Mouse (Mus musculus): ENCODE results near the gene Hsdl2. TPM values are rescaled to one million over a fixed set of nuclear protein-coding genes. Genes with fewer than 3 reads are reported as not detected.
"Not testable (repeated sequence)": the region's sequence is repeated elsewhere in the genome, so short reads cannot be mapped to it uniquely, and the experiment has no call there.

Hsdl2 gene
- polyA plus RNA-seq, 1 experiment from 2014 or later: 29.3 TPM

DNA sequence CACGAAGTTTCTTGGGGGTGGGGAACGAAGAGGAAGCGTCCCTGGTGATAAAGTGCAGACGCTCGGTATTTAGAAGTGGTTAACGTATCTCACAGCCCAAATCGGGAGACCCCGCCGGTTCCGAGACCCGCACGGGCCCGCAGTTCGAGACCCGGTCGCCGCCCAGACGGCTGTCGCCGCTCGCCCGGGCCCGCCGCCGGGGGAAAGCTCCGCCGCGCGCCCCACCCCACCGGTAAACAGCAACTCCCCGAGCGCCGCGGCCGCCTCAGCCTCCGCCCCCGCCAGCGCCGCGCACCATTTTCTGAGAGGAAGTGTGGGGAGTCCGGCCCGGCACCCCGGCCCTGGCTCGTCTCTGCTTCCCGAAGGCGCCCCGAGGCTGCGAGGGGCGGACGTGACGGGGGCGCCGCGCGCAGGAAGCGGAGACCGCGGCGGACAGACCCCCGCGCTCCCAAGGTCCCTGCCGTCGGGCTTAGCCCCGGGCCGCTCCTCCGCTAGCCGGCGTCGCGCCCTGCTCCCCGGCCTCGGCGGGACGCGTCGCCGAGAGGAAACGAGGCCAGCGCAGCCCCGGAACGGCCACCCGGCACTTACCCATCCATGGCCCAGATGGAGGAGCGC lies 32.7 kb upstream of the Hsdl2 start:
- H3K36me3 ChIP-seq (ENCODE audit: insufficient read depth, low read length): no peaks in the 10 kb centered on the region
- H3K9me3 ChIP-seq (ENCODE audit: low read length): no peaks in the 10 kb centered on the region
- peak overlapping the region; percentile 68 for H3K4me2 ChIP-seq (replicated peaks; ENCODE audit: low read depth, low read length)
- WGBS: under 1% methylated on average over 73 of the region's 83 CpGs
- peak; percentile 84 for ATAC-seq (ENCODE audit: low FRiP score, low TSS enrichment)
- peak overlapping the region; percentile 93 for H3K27ac ChIP-seq (ENCODE audit: low read length)
- H3K27me3 ChIP-seq (ENCODE audit: insufficient read depth, low read length): no peaks in the 10 kb centered on the region
- H3K9ac ChIP-seq (replicated peaks; ENCODE audit: low read length): peak overlapping the region; percentile 98
- H3K4me3 ChIP-seq (ENCODE audit: low read length): peak overlapping the region; percentile 98
- H3K4me1 ChIP-seq (ENCODE audit: insufficient read depth, low read length): peaks cover 25% of the 10 kb centered on the region

DNA sequence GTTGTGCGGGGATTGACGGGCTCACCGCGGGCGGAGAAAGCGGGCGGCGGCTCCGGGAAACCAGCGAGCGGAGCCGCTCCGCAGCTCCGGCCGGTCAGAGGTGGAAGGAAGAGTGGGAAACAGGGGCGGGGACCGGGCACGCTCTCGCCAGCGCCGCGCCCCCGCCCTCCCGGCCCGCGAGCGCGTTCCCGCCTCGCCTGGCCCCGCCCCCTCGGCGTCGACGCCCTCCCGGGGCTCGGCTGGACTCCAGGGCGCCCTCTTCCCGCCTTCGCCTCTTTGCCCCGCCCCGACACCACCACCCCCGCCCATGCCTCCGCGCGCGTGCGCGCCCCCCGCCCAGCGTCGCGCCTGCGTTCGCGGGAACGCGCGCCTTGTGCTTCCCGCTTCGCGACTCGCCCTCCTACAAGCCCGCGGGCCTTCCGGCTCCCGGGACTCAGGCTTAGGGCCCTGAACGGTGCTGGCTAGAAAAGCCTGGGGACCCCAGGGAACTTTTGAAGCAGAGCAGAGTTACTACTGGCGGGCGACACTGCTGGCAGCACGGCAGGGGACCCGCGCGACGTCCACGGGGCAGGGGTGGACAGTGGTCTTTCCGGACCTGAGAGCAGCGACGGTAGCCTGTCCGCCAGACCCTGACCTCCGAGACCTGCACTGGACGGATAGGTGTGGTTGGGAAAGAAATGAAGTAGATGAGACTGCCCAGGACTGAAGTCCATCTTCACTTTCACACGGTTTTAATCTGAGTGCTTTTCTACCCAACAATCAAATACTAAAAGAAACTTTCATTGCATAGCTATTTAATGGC lies 32.0 kb upstream of the Hsdl2 start, which contains the start of gene Ptbp3:
Gene Ptbp3, minus strand, starts transcription at position 190 of the 802 bp plus-strand sequence.
- no peaks in the 10 kb centered on the region for H3K27me3 ChIP-seq (ENCODE audit: insufficient read depth, low read length)
- H3K4me1 ChIP-seq (ENCODE audit: insufficient read depth, low read length): peaks cover 25% of the 10 kb centered on the region
- peak within 1 kb of the TSS; percentile 93 for H3K27ac ChIP-seq (ENCODE audit: low read length)
- H3K9me3 ChIP-seq (ENCODE audit: low read length): no peaks in the 10 kb centered on the region
- under 1% methylated on average over 50 of the region's 83 CpGs for WGBS
- H3K4me3 ChIP-seq (ENCODE audit: low read length): peak within 1 kb of the TSS; percentile 98
- peak within 1 kb of the TSS; percentile 68 for H3K4me2 ChIP-seq (replicated peaks; ENCODE audit: low read depth, low read length)
- peak within 1 kb of the TSS; percentile 98 for H3K9ac ChIP-seq (replicated peaks; ENCODE audit: low read length)
- ATAC-seq (ENCODE audit: low FRiP score, low TSS enrichment): peak; percentile 93
- H3K36me3 ChIP-seq (ENCODE audit: insufficient read depth, low read length): no peaks in the 10 kb centered on the region

DNA sequence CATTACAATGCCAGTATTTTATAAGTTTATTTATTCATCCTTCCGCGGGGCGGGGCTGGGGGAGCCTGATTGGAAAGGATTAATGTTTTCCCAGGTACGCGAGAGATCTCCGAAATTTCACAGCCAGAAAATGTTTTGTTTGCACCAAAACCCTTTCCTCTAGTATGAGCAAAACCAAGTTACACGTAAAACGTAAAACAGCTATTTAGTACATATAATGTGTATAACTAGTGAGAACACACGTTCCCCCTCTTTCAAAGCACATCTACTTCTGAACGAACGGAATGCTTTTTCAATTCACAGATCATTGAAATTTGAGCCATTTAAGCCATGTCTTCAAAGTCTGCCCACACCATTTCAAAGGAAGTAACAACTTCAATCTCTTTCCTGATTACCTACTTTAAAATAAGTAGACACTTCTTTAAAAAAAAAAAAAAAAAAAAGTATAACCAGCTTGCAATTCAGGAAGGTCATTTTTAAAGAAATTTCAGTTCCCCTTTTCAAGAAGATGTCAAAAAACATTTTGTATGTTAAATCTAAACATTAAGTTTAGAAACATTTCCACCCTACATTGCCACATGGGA lies 31.3 kb upstream of the Hsdl2 start:
- 11% methylated on average over 11 of the region's 11 CpGs for WGBS
- Histone ChIP-seq H3K4me2 (replicated peaks; ENCODE audit: low read depth, low read length) (peak overlapping the region; percentile 68), H3K9me3 (ENCODE audit: low read length) (no peaks in the 10 kb centered on the region), H3K36me3 (ENCODE audit: insufficient read depth, low read length) (no peaks in the 10 kb centered on the region), H3K4me1 (ENCODE audit: insufficient read depth, low read length) (peaks cover 20% of the 10 kb centered on the region), H3K27ac (ENCODE audit: low read length) (peak overlapping the region; percentile 91), H3K27me3 (ENCODE audit: insufficient read depth, low read length) (no peaks in the 10 kb centered on the region), H3K4me3 (ENCODE audit: low read length) (peak overlapping the region; percentile 98), H3K9ac (replicated peaks; ENCODE audit: low read length) (peak overlapping the region; percentile 81)
- ATAC-seq (ENCODE audit: low FRiP score, low TSS enrichment): no peak

DNA sequence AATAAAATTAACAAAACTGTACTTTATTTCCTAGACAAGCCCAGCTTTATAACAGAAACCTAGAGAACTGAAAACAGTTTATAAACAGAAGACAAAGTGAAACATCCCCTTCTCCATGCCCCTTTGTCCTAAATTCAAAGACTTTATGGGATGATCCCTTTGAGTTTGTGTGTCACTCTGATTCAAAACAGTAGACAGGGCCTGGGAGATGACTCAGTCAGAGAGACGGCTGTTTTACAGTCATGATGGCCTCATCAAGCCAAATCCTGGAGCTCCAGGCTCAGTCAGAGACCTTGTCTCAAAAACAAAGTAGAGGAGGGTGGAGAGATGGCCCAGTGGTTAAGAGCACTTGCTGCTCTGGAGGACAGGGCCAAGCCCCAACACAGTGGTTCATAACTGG lies 29.5 kb upstream of the Hsdl2 start:
- WGBS: 87% methylated on average over 1 of the region's 1 CpGs
- H3K4me2 ChIP-seq (replicated peaks; ENCODE audit: low read depth, low read length): no peak overlapping the region
- H3K27ac ChIP-seq (ENCODE audit: low read length): no peak overlapping the region
- H3K27me3 ChIP-seq (ENCODE audit: insufficient read depth, low read length): no peaks in the 10 kb centered on the region
- no peak overlapping the region for H3K4me3 ChIP-seq (ENCODE audit: low read length)
- no peak overlapping the region for H3K9ac ChIP-seq (replicated peaks; ENCODE audit: low read length)
- H3K36me3 ChIP-seq (ENCODE audit: insufficient read depth, low read length): no peaks in the 10 kb centered on the region
- ATAC-seq (ENCODE audit: low FRiP score, low TSS enrichment): no peak
- H3K9me3 ChIP-seq (ENCODE audit: low read length): no peaks in the 10 kb centered on the region
- H3K4me1 ChIP-seq (ENCODE audit: insufficient read depth, low read length): peaks cover 12% of the 10 kb centered on the region

- no peak for ATAC-seq (ENCODE audit: low FRiP score, low TSS enrichment)
- Histone ChIP-seq H3K4me2 (replicated peaks; ENCODE audit: low read depth, low read length) (no peak overlapping the region), H3K9me3 (ENCODE audit: low read length) (no peaks in the 10 kb centered on the region), H3K27me3 (ENCODE audit: insufficient read depth, low read length) (no peaks in the 10 kb centered on the region), H3K9ac (replicated peaks; ENCODE audit: low read length) (no peak overlapping the region), H3K27ac (ENCODE audit: low read length) (no peak overlapping the region), H3K4me3 (ENCODE audit: low read length) (no peak overlapping the region), H3K36me3 (ENCODE audit: insufficient read depth, low read length) (no peaks in the 10 kb centered on the region), H3K4me1 (ENCODE audit: insufficient read depth, low read length) (peaks cover 5% of the 10 kb centered on the region; the same call in 1 of the 2 replicates)
- 71% methylated on average over 5 of the region's 5 CpGs for WGBS
These were observed 28.5 kb upstream of the Hsdl2 start for GRCm38 (mm10) chr4:59552835-59553234.

DNA sequence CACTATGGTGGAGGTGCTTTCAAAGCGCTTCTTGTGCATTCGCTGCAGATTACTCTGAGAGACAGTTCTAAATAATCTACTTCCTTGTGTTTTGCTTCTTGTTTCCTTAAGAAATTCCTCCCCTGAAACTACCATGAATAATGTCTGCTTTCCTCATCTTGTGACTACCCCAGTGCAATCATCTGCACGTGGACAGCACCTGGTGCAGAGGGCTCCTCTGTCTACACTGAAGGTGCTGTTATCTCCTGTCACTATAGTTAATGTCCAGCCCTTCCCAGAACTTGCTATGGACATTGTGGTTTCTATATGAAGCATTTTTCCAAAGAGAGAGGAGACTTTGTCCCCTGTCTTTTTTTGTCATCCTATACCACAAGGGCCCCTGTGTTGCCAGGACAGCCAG lies 27.8 kb upstream of the Hsdl2 start:
- Histone ChIP-seq H3K36me3 (ENCODE audit: insufficient read depth, low read length) (no peaks in the 10 kb centered on the region), H3K27me3 (ENCODE audit: insufficient read depth, low read length) (no peaks in the 10 kb centered on the region), H3K9me3 (ENCODE audit: low read length) (no peaks in the 10 kb centered on the region), H3K9ac (replicated peaks; ENCODE audit: low read length) (no peak overlapping the region), H3K4me2 (replicated peaks; ENCODE audit: low read depth, low read length) (no peak overlapping the region), H3K4me3 (ENCODE audit: low read length) (no peak overlapping the region), H3K4me1 (ENCODE audit: insufficient read depth, low read length) (0 out of 2 replicates have a peak, but pooled peaks cover 5% of the 10 kb centered on the region), H3K27ac (ENCODE audit: low read length) (no peak overlapping the region)
- ATAC-seq (ENCODE audit: low FRiP score, low TSS enrichment): no peak
- WGBS: 70% methylated on average over 3 of the region's 3 CpGs

GRCm38 (mm10) chr4:59555177-59555576 lies 26.2 kb upstream of the Hsdl2 start:
- H3K4me3 ChIP-seq (ENCODE audit: low read length): no peak overlapping the region
- no peak overlapping the region for H3K27ac ChIP-seq (ENCODE audit: low read length)
- no peaks in the 10 kb centered on the region for H3K36me3 ChIP-seq (ENCODE audit: insufficient read depth, low read length)
- no peak overlapping the region for H3K9ac ChIP-seq (replicated peaks; ENCODE audit: low read length)
- H3K27me3 ChIP-seq (ENCODE audit: insufficient read depth, low read length): no peaks in the 10 kb centered on the region
- no peaks in the 10 kb centered on the region for H3K4me1 ChIP-seq (ENCODE audit: insufficient read depth, low read length)
- H3K9me3 ChIP-seq (ENCODE audit: low read length): no peaks in the 10 kb centered on the region
- ATAC-seq (ENCODE audit: low FRiP score, low TSS enrichment): no peak
- H3K4me2 ChIP-seq (replicated peaks; ENCODE audit: low read depth, low read length): no peak overlapping the region

- not testable (repeated sequence) for H3K4me3 ChIP-seq (ENCODE audit: low read length)
These were observed 24.0 kb upstream of the Hsdl2 start for GRCm38 (mm10) chr4:59557343-59557742.

GRCm38 (mm10) chr4:59558096-59558720 lies 23.2 kb upstream of the Hsdl2 start:
- WGBS: 49% methylated on average over 6 of the region's 6 CpGs
- peak overlapping the region; percentile 68; the same call in 1 of the 2 replicates for H3K27ac ChIP-seq (ENCODE audit: low read length)
- ATAC-seq (ENCODE audit: low FRiP score, low TSS enrichment): peak; percentile 67; the same call in 1 of the 2 replicates

More at GRCm38 (mm10) chr4:59557343-59557742, 24.0 kb upstream of the Hsdl2 start:
- not testable (repeated sequence) for ATAC-seq (ENCODE audit: low FRiP score, low TSS enrichment); H3K27ac ChIP-seq (ENCODE audit: low read length); H3K27me3 ChIP-seq (ENCODE audit: insufficient read depth, low read length); H3K4me1 ChIP-seq (ENCODE audit: insufficient read depth, low read length); H3K4me2 ChIP-seq (replicated peaks; ENCODE audit: low read depth, low read length); H3K9ac ChIP-seq (replicated peaks; ENCODE audit: low read length); H3K9me3 ChIP-seq (ENCODE audit: low read length); H3K36me3 ChIP-seq (ENCODE audit: insufficient read depth, low read length)
- WGBS: 96% methylated on average over 4 of the region's 4 CpGs

More at GRCm38 (mm10) chr4:59558096-59558720, 23.2 kb upstream of the Hsdl2 start:
- Histone ChIP-seq H3K4me1 (ENCODE audit: insufficient read depth, low read length) (no peaks in the 10 kb centered on the region), H3K4me2 (replicated peaks; ENCODE audit: low read depth, low read length) (no peak overlapping the region), H3K4me3 (ENCODE audit: low read length) (no peak overlapping the region), H3K9me3 (ENCODE audit: low read length) (no peaks in the 10 kb centered on the region), H3K9ac (replicated peaks; ENCODE audit: low read length) (no peak overlapping the region), H3K27me3 (ENCODE audit: insufficient read depth, low read length) (no peaks in the 10 kb centered on the region), H3K36me3 (ENCODE audit: insufficient read depth, low read length) (no peaks in the 10 kb centered on the region)
